Mouse (Mus musculus): ENCODE results near the gene Edem3.
"Not testable (repeated sequence)": the region's sequence is repeated elsewhere in the genome, so short reads cannot be mapped to it uniquely, and the experiment has no call there.

Edem3 gene

DNA sequence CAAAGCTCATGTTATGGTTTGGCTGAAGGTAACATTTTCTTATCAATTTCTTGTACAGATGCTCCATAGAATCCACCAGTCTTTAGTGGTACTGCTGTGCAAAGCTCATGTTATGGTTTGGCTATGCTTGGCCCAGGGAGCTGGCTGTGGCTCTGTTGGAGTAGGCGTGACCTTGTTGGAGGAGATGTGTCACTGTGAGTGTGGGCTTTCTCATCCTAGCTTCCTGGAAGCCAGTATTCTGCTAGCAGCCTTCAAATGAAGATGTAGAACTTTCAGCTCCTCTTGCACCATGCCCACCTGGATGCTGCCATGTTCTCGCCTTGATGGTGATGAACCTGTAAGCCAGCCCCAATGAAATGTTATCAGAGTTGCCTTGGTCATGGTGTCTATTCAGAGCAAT lies 5.3 kb upstream of the Edem3 start:
- DNase-seq (ENCODE audit: low read depth, low spot score), result not testable (repeated sequence)

DNA sequence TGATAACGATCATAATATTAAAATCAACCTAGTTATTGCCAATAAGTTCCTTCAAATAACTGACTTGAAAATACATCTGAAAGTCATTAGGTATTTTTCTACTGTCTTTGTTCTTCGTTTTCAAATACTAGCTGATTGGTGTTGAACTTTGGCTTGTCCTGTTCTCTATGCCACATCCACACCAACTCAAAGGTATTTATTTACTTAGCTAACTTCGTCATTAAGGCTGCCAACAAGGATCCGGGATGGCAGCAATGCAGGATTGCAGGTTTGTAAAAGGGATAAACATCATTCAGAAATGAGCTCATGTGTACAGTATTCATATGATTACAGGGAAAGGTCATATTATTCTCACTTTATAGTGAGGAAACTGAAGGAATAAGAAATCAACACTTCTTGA lies 2.2 kb upstream of the Edem3 start:
- no peak for DNase-seq (ENCODE audit: low read depth, low spot score)

DNA sequence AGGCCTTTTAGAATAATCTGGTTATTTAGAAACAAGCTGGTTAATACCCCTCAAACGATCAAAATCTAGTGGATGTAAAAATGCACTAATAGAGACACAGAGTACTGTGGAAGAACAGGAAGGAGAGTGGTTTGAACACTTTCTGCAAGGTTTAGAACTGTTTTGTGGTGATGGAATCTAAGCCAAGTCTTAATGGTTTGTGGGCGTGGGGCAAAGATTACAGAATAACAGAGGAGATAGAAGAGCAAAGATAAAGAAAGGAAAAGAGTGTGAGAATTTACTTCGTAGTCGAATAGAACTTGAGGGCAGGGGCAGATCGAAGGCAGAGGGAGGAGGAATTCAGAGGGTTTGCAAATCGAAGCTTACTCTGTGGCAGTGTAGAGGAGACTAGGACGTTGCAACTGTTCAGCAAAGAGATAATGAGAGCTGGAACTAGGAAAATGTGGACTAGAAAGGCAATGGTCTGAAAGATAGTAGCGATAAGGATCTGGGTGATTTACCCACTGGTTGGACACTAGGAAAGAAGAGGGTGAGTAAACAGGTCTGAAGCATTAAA lies 1.7 kb upstream of the Edem3 start:
- DNase-seq (ENCODE audit: low read depth, low spot score), result no peak

DNA sequence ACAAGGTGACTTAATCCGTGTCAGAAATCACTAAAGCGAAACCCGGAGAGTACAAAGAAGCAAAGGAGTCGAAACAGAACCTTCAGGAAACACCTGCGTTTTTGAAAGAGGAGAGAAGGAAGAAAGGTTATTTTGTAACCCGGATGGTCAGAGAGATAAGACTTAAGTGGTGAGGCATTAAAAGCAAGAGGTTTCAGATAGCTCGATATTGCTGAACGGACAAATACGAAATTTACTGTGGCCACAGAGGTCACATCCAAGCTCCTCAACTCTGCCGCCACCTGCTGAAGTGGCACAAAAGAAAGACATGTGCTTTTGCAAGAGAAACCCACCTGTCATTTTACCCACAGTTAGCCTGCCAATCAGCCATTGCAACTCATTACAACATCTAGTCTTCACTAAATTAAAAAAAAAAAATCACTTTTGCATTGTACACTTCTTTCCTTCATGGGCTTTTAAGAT lies 1.1 kb upstream of the Edem3 start:
- no peak for DNase-seq (ENCODE audit: low read depth, low spot score)

DNA sequence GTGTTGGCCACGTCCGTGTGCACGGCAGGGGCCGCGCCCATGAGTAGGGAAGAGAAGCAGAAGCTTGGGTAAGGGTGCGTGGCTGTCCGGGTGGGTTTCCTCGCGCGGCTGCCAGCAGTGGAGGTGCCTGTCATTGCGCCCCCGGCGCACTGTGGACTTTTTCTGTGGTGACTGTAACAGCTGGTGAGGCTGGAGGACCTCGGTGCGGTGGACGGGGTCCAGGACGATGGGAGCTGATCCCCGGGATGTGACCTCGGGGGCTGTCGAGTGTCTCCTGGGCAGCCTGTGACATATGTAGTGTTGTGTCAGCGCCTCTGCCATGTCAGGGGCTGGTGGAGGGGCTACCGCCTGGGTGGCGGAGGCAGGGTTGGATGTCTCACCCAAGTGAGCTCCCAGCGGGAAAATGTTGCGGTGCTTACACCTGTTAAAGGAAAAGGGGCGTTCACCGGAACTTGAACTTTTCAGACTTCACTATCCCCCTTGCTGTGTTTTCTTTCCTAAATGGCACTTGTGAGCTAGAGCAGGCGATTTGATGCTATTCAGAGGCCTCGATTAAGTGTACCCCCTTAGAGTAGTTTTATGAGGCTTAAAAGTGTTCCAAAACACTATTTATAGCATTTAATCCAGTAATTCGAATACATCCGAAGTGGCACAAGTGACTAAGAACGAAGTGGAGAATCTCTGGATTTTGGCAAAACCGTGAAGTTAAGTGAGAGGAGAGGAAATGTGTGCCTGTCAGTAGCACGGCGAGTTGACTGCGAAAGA lies 671 bp downstream of the Edem3 start:
- DNase-seq (ENCODE audit: low read depth, low spot score), result peak; percentile 24

DNA sequence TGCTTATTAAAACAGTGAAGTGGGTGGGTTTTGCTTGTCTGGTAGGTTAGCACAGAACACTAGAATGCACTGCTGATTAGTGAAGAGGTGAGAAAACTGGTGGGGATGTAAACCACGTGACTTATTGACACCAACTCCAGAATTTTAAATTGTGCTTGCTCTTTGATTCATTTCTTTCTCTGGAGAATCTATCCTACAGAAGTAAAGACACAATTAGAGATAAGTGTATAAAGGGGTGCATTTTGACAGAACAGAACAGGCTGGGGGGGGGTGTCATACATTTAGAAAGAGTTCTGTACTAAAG lies 1.2 kb downstream of the Edem3 start:
- DNase-seq (ENCODE audit: low read depth, low spot score), result no peak

DNA sequence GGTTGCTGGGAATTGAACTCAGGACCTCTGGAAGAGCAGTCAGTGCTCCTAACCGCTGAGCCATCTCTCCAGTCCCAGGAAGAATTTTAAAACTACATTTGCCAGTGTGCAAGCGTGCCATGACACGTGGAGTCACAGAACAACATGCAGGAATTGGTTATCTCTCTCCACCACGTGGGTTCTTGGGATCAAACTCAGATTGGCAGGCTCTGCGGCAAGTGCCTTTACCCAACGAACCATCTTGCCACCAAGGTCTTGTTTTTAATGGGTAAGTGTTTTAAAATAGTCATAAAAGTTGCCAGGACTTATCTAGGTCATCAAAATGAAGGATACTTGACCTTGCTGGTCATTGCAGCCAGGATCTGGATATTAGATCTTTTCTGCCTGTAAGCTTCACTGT lies 3.1 kb downstream of the Edem3 start:
- DNase-seq (ENCODE audit: low read depth, low spot score), result no peak

DNA sequence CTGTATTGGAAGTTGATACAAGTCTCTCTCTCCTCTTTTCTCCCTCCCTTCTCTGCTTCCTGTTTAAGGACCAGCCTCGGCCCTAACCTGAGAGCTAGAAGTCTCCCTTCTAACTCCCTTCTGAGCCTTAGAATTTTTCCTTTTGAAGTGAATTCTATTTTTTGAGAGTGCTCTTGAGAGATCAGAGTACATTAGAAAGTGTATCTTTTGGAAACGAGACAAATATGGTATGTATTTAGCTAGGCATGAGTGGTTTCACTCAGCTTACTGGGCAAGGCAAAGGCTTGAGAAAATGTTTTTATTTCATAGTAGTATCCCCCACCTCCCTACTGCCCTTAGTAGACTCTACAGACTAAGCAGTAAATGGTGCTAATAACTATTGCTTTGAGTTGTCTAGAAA lies 3.8 kb downstream of the Edem3 start:
- DNase-seq (ENCODE audit: low read depth, low spot score), result no peak

GRCm38 (mm10) chr1:151764236-151764635 lies 9.1 kb downstream of the Edem3 start:
- no peak for DNase-seq (ENCODE audit: low read depth, low spot score)

GRCm38 (mm10) chr1:151766166-151766565 lies 11.0 kb downstream of the Edem3 start:
- no peak for DNase-seq (ENCODE audit: low read depth, low spot score)

DNA sequence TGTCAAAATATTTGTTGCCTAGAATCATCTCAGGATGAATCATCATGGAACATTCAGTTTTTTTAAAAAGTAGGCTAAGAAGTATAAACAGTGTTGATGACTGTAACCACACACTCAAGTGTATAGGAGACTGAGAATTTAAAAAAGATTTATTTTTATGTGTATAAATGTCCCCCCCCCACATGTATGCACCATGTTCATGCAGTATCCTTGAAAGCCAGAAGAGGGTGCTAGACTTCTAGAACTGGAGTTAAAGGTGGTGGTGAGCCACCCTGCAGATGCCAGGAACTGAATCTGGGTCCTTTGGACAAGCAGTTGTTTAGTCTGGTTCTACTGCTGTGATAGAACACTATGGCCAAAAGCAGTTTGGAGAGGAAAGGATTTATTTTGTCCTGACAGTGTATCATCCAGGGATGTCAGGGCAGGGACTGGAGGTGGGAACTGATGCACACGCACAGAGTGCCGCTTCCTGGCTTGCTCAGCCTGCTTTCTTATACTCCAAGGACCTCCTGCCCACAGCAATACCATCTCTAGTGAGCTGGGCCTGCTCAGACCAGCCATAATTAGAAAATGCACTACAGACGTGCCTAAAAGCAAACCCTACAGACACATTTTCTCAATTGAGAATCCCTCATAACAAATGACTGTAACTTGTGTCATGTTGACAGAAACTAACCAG lies 11.9 kb downstream of the Edem3 start:
- DNase-seq (ENCODE audit: low read depth, low spot score), result no peak

GRCm38 (mm10) chr1:151769200-151769913 lies 14.2 kb downstream of the Edem3 start:
- DNase-seq (ENCODE audit: low read depth, low spot score), result no peak

DNA sequence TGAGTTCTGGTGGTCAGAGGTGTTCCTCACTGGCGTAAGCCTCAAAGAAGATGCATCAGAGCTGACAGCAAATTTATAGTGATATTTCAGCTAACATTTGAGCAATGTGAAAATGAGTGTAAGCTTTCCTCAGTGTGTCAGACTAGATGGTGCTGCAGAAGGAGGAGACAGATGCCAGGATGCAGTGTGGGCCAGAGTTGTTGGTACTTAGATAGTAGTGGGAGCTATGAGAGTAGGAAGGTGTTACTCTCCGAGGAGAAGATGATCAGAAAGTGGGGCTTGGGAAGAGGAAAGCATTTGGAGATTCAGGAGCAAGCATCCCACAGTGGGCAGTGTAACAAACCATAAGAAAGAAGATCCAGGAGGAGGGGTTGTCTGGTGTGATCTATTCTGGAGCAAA lies 22.4 kb downstream of the Edem3 start:
- DNase-seq (ENCODE audit: low read depth, low spot score), result no peak

- no peak for DNase-seq (ENCODE audit: low read depth, low spot score)
Measured at GRCm38 (mm10) chr1:151778592-151778991, 23.4 kb downstream of the Edem3 start.

GRCm38 (mm10) chr1:151779306-151779705 lies 24.1 kb downstream of the Edem3 start:
- DNase-seq (ENCODE audit: low read depth, low spot score), result no peak

DNA sequence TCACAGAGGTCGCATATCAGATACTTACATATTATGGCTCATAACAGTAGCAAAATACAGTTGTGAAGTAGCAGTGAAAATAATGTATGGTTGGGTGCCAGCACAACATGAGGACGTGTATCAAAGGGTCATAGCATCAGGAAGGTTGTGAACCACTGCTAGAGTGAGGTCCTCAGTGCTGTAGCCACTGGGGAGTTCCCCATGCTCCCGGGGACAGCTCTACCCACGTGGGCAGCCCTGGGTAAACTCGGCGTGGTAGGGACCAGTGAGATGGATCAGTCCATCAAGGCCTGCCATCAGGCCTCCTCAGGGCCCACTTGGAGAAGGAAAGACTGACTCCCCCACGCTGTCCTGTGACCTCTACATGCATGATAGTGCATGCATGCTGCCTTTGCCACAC lies 26.3 kb downstream of the Edem3 start:
- no peak for DNase-seq (ENCODE audit: low read depth, low spot score)

- DNase-seq (ENCODE audit: low read depth, low spot score), result no peak
Measured at GRCm38 (mm10) chr1:151783403-151783802, 28.2 kb downstream of the Edem3 start.

DNA sequence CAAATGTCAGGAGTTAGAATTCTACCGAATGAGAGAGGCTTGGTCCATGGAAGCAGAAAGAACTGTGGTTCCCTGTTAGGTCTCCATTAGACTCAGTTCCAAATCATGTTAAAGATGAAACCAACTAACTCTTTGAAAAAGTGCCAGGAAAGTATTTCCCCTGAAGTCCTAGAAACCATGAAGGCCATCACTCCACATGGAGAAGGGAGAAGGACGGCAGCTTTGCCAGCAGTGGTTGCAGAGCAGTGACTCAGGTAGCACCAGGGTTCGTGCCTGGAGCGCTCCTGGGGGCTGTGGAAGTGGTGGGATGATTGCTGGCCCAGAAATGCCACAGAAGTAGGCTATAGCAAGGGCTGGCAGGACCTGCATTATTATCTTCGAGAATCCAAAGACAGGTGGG lies 31.2 kb downstream of the Edem3 start:
- DNase-seq (ENCODE audit: low read depth, low spot score), result no peak

- DNase-seq (ENCODE audit: low read depth, low spot score), result no peak
Measured at GRCm38 (mm10) chr1:151789136-151789535, 34.0 kb downstream of the Edem3 start.

DNA sequence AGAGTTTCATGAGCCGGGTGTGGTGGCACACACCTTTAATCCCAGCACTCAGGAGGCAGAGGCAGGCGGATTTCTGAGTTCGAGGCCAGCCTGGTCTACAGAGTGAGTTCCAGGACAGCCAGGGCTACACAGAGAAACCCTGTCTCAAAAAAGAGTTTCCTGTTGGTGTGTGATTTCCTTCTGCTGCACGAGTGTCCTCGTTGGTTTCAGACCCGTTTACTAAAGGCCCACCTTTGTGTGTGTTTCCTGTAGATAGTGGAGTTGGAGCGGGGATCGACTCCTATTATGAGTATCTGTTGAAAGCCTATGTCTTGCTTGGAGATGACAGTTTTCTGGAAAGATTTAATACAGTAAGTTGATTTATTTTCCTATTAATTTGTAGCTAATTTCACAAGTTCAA lies 36.9 kb downstream of the Edem3 start:
- not testable (repeated sequence) for DNase-seq (ENCODE audit: low read depth, low spot score)

GRCm38 (mm10) chr1:151802795-151803194 lies 47.6 kb downstream of the Edem3 start:
- DNase-seq (ENCODE audit: low read depth, low spot score), result not testable (repeated sequence)

- DNase-seq (ENCODE audit: low read depth, low spot score), result no peak
Measured at GRCm38 (mm10) chr1:151807286-151807685, 52.1 kb downstream of the Edem3 start.

All from WW6 (cell line).